Mouse (Mus musculus): ENCODE measurements around the gene Fbxw8. TPM values are rescaled to one million over a fixed set of nuclear protein-coding genes. Genes with fewer than 3 reads are reported as not detected.

The Fbxw8 gene
- polyA plus RNA-seq, 1 experiment from 2014 or later = 7.1 TPM

- H3K9me3 ChIP-seq (ENCODE audit: low read length) = no peaks in the 10 kb centered on the region
- ATAC-seq = no peak
- H3K27me3 ChIP-seq (ENCODE audit: insufficient read depth, low read length) = peaks cover 13% of the 10 kb centered on the region
- no peak for DNase-seq
- H3K4me3 ChIP-seq (ENCODE audit: low read depth, low read length) = no peak overlapping the region
- TF ChIP-seq EP300 (IDR thresholded peaks at IDR 0.05; ENCODE audit: low read depth) (no peak), CTCF (IDR thresholded peaks at IDR 0.05; ENCODE audit: low read depth) (no peak)
- no peak overlapping the region for H3K9ac ChIP-seq (replicated peaks)
- no peak overlapping the region for H3K4me2 ChIP-seq (ENCODE audit: low read depth, low read length)
- no peaks in the 10 kb centered on the region for H3K36me3 ChIP-seq (replicated peaks; ENCODE audit: insufficient read depth, low read length)
- no peak overlapping the region for H3K27ac ChIP-seq (ENCODE audit: low read depth)
- WGBS (ENCODE audit: insufficient replicate concordance) = 88% methylated on average over 1 of the region's 1 CpGs
- H3K4me1 ChIP-seq (ENCODE audit: insufficient read depth) = no peaks in the 10 kb centered on the region; the same call in 1 of the 2 replicates
Measured at GRCm38 (mm10) chr5:118034632-118035031, 120.6 kb downstream of the Fbxw8 start.

GRCm38 (mm10) chr5:118033740-118034139, 121.5 kb downstream of the Fbxw8 start:
- no peak overlapping the region for H3K4me3 ChIP-seq (ENCODE audit: low read depth, low read length)
- 60% methylated on average over 6 of the region's 6 CpGs for WGBS (ENCODE audit: insufficient replicate concordance)
- no peak overlapping the region for H3K9ac ChIP-seq (replicated peaks)
- TF ChIP-seq CTCF (IDR thresholded peaks at IDR 0.05; ENCODE audit: low read depth) = no peak
- TF ChIP-seq EP300 (IDR thresholded peaks at IDR 0.05; ENCODE audit: low read depth) = no peak
- DNase-seq (no peak), ATAC-seq (no peak)
- no peak overlapping the region for H3K27ac ChIP-seq (ENCODE audit: low read depth)
- H3K9me3 ChIP-seq (ENCODE audit: low read length) = no peaks in the 10 kb centered on the region
- peaks cover 5% of the 10 kb centered on the region for H3K4me1 ChIP-seq (ENCODE audit: insufficient read depth)
- no peak overlapping the region for H3K4me2 ChIP-seq (ENCODE audit: low read depth, low read length)
- H3K36me3 ChIP-seq (replicated peaks; ENCODE audit: insufficient read depth, low read length) = no peaks in the 10 kb centered on the region
- H3K27me3 ChIP-seq (ENCODE audit: insufficient read depth, low read length) = peaks cover 22% of the 10 kb centered on the region

GRCm38 (mm10) chr5:118033328-118033727, 121.9 kb downstream of the Fbxw8 start:
- ATAC-seq = no peak
- Histone ChIP-seq H3K4me2 (ENCODE audit: low read depth, low read length) (no peak overlapping the region), H3K27ac (ENCODE audit: low read depth) (no peak overlapping the region), H3K36me3 (replicated peaks; ENCODE audit: insufficient read depth, low read length) (no peaks in the 10 kb centered on the region), H3K4me1 (ENCODE audit: insufficient read depth) (peaks cover 5% of the 10 kb centered on the region), H3K27me3 (ENCODE audit: insufficient read depth, low read length) (peaks cover 26% of the 10 kb centered on the region), H3K4me3 (ENCODE audit: low read depth, low read length) (no peak overlapping the region), H3K9ac (replicated peaks) (no peak overlapping the region), H3K9me3 (ENCODE audit: low read length) (no peaks in the 10 kb centered on the region)
- DNase-seq = no peak
- no peak for TF ChIP-seq EP300 (IDR thresholded peaks at IDR 0.05; ENCODE audit: low read depth)
- no peak for TF ChIP-seq CTCF (IDR thresholded peaks at IDR 0.05; ENCODE audit: low read depth)
- WGBS (ENCODE audit: insufficient replicate concordance) = 48% methylated on average over 4 of the region's 4 CpGs

- Histone ChIP-seq H3K27ac (ENCODE audit: low read depth) (no peak overlapping the region), H3K4me2 (ENCODE audit: low read depth, low read length) (no peak overlapping the region), H3K4me3 (ENCODE audit: low read depth, low read length) (no peak overlapping the region), H3K9ac (replicated peaks) (no peak overlapping the region), H3K9me3 (ENCODE audit: low read length) (no peaks in the 10 kb centered on the region), H3K36me3 (replicated peaks; ENCODE audit: insufficient read depth, low read length) (no peaks in the 10 kb centered on the region), H3K4me1 (ENCODE audit: insufficient read depth) (peaks cover 5% of the 10 kb centered on the region), H3K27me3 (ENCODE audit: insufficient read depth, low read length) (peaks cover 42% of the 10 kb centered on the region)
- no peak for TF ChIP-seq CTCF (IDR thresholded peaks at IDR 0.05; ENCODE audit: low read depth)
- TF ChIP-seq EP300 (IDR thresholded peaks at IDR 0.05; ENCODE audit: low read depth) = no peak
- DNase-seq = no peak
- no peak for ATAC-seq
- 68% methylated on average over 4 of the region's 4 CpGs for WGBS (ENCODE audit: insufficient replicate concordance)
Measured at GRCm38 (mm10) chr5:118031508-118031907, 123.8 kb downstream of the Fbxw8 start.

- H3K4me3 ChIP-seq (ENCODE audit: low read depth, low read length) = no peak overlapping the region
- peaks cover 46% of the 10 kb centered on the region for H3K27me3 ChIP-seq (ENCODE audit: insufficient read depth, low read length)
- WGBS (ENCODE audit: insufficient replicate concordance) = 38% methylated on average over 5 of the region's 5 CpGs
- H3K36me3 ChIP-seq (replicated peaks; ENCODE audit: insufficient read depth, low read length) = no peaks in the 10 kb centered on the region
- ATAC-seq (no peak), DNase-seq (no peak)
- no peak overlapping the region for H3K9ac ChIP-seq (replicated peaks)
- no peaks in the 10 kb centered on the region for H3K9me3 ChIP-seq (ENCODE audit: low read length)
- H3K27ac ChIP-seq (ENCODE audit: low read depth) = no peak overlapping the region
- TF ChIP-seq EP300 (IDR thresholded peaks at IDR 0.05; ENCODE audit: low read depth) (no peak), CTCF (IDR thresholded peaks at IDR 0.05; ENCODE audit: low read depth) (no peak)
- peaks cover 5% of the 10 kb centered on the region for H3K4me1 ChIP-seq (ENCODE audit: insufficient read depth)
- H3K4me2 ChIP-seq (ENCODE audit: low read depth, low read length) = no peak overlapping the region
Measured at GRCm38 (mm10) chr5:118031059-118031458, 124.2 kb downstream of the Fbxw8 start.

GRCm38 (mm10) chr5:118030022-118030675, 125.1 kb downstream of the Fbxw8 start:
- DNase-seq = no peak
- Histone ChIP-seq H3K27me3 (ENCODE audit: insufficient read depth, low read length) (peaks cover 55% of the 10 kb centered on the region), H3K4me1 (ENCODE audit: insufficient read depth) (peaks cover 5% of the 10 kb centered on the region), H3K27ac (ENCODE audit: low read depth) (no peak overlapping the region), H3K4me3 (ENCODE audit: low read depth, low read length) (no peak overlapping the region), H3K4me2 (ENCODE audit: low read depth, low read length) (no peak overlapping the region), H3K9me3 (ENCODE audit: low read length) (no peaks in the 10 kb centered on the region), H3K9ac (replicated peaks) (no peak overlapping the region), H3K36me3 (replicated peaks; ENCODE audit: insufficient read depth, low read length) (no peaks in the 10 kb centered on the region)
- 74% methylated on average over 9 of the region's 9 CpGs for WGBS (ENCODE audit: insufficient replicate concordance)
- no peak for ATAC-seq
- TF ChIP-seq EP300 (IDR thresholded peaks at IDR 0.05; ENCODE audit: low read depth) = no peak
- no peak for TF ChIP-seq CTCF (IDR thresholded peaks at IDR 0.05; ENCODE audit: low read depth)
